19 mouse cellular contexts compared by ENCODE assay signal in genomic region chr2:180229129-180229528, GRCm38 (mm10). TPM values are rescaled to one million over a fixed set of nuclear protein-coding genes. Genes with fewer than 3 reads are reported as not detected.
A peak's percentile ranks its signal among the peaks of the same experiment; 100 is the strongest.
DNase-seq lines count a peak whose midpoint lies in the region; ATAC-seq and TF ChIP-seq lines count a peak whose summit lies in the region.
"Had no signal": no experiment of that assay in that cellular context is flagged by ENCODE, and none has a peak within 500 bp of the region (broad histone marks: within the 10 kb centered on the region; RNA-seq: fewer than 3 reads in every experiment).

No protein-coding gene starts in this region.

- no peak for TF ChIP-seq EP300 in heart, postnatal 0 days (IDR thresholded peaks at IDR 0.05; ENCODE audit: low read depth)
- no peak for TF ChIP-seq EP300 in stomach, postnatal 0 days (optimal IDR thresholded peaks at IDR 0.05)

- no peak overlapping the region for H3K9ac ChIP-seq in heart, postnatal 0 days (replicated peaks; ENCODE audit: low read depth, low read length)
- H3K9ac ChIP-seq in lung, embryonic 15.5 days = no peak overlapping the region
- H3K9ac ChIP-seq in stomach, postnatal 0 days (ENCODE audit: low read length) = no peak overlapping the region
- no peak overlapping the region for H3K9ac ChIP-seq in forebrain, embryonic 15.5 days (replicated peaks)
- H3K9ac ChIP-seq: forebrain, embryonic 12.5 days; hindbrain, embryonic 14.5 days; limb, embryonic 13.5 days; midbrain, embryonic 12.5 days; neural tube, embryonic 13.5 days had no signal

- no peak for TF ChIP-seq POLR2A in myocyte (IDR thresholded peaks at IDR 0.05; ENCODE audit: insufficient read length, low read depth)

- H3K4me1 ChIP-seq in heart, postnatal 0 days (ENCODE audit: control insufficient read depth, insufficient read depth) = peaks cover 46% of the 10 kb centered on the region
- H3K4me1 ChIP-seq in lung, embryonic 15.5 days = peaks cover 76% of the 10 kb centered on the region
- peaks cover 33% of the 10 kb centered on the region for H3K4me1 ChIP-seq in stomach, postnatal 0 days (replicated peaks; ENCODE audit: control insufficient read depth, insufficient read depth)
- H3K4me1 ChIP-seq in forebrain, embryonic 15.5 days = peaks cover 36% of the 10 kb centered on the region

- ATAC-seq in heart, postnatal 0 days (ENCODE audit: insufficient read depth, low read depth) = no peak
- no peak for ATAC-seq in lung, embryonic 15.5 days (ENCODE audit: borderline replicate concordance, extremely low read depth, low FRiP score, low TSS enrichment)
- no peak for ATAC-seq in stomach, postnatal 0 days (ENCODE audit: low FRiP score, low TSS enrichment)
- ATAC-seq in forebrain, embryonic 15.5 days (replicated peaks) = no peak
- ATAC-seq: activated CD4-positive, CD25-positive, alpha-beta regulatory T cell, adult 4 months had no signal

- no peak overlapping the region for H3K4me3 ChIP-seq in heart, postnatal 0 days (ENCODE audit: low read depth, low read length)
- no peak overlapping the region for H3K4me3 ChIP-seq in lung, embryonic 15.5 days
- H3K4me3 ChIP-seq in myocyte = no peak overlapping the region
- H3K4me3 ChIP-seq in stomach, postnatal 0 days (ENCODE audit: low read depth, low read length) = no peak overlapping the region
- no peak overlapping the region for H3K4me3 ChIP-seq in forebrain, embryonic 15.5 days
- H3K4me3 ChIP-seq: forebrain, embryonic 12.5 days; limb, embryonic 13.5 days; megakaryocyte, embryonic 14.5 days; midbrain, embryonic 12.5 days; neural tube, embryonic 13.5 days had no signal

- H3K9me3 ChIP-seq in heart, postnatal 0 days (replicated peaks; ENCODE audit: control insufficient read depth, low read length) = no peaks in the 10 kb centered on the region
- H3K9me3 ChIP-seq in lung, embryonic 15.5 days = no peaks in the 10 kb centered on the region
- H3K9me3 ChIP-seq in stomach, postnatal 0 days (ENCODE audit: control insufficient read depth, low read length) = no peaks in the 10 kb centered on the region
- no peaks in the 10 kb centered on the region for H3K9me3 ChIP-seq in forebrain, embryonic 15.5 days
- H3K9me3 ChIP-seq: forebrain, embryonic 12.5 days; limb, embryonic 13.5 days; megakaryocyte, embryonic 14.5 days; midbrain, embryonic 12.5 days; neural tube, embryonic 13.5 days had no signal

- no peak for DNase-seq in heart, postnatal 0 days (ENCODE audit: low spot score)
- DNase-seq in heart, adult 18-20 months = no peak
- no peak for DNase-seq in lung, postnatal 10 days
- DNase-seq in stomach, postnatal 0 days (ENCODE audit: low spot score) = peak; percentile 25
- DNase-seq: B cell, adult 2 months; cerebellum, adult 18-20 months; cerebellum, postnatal 10 days; thymus, postnatal 14 days had no signal

- H3K27me3 ChIP-seq in heart, postnatal 0 days (ENCODE audit: control insufficient read depth, insufficient read depth, low read length) = peaks cover 14% of the 10 kb centered on the region; the same call in 1 of the 2 replicates
- peaks cover 23% of the 10 kb centered on the region for H3K27me3 ChIP-seq in lung, embryonic 15.5 days
- no peaks in the 10 kb centered on the region for H3K27me3 ChIP-seq in myocyte (ENCODE audit: control insufficient read depth, insufficient read depth, insufficient read length)
- no peaks in the 10 kb centered on the region for H3K27me3 ChIP-seq in stomach, postnatal 0 days (ENCODE audit: control insufficient read depth, insufficient read depth, low read length)
- H3K27me3 ChIP-seq in forebrain, embryonic 15.5 days = peaks cover 6% of the 10 kb centered on the region; the same call in 1 of the 2 replicates

- peaks cover 14% of the 10 kb centered on the region for H3K79me2 ChIP-seq in myocyte (ENCODE audit: control insufficient read depth, insufficient read depth)

- no peak for TF ChIP-seq CTCF in heart, postnatal 0 days (IDR thresholded peaks at IDR 0.05; ENCODE audit: low read depth)
- no peak for TF ChIP-seq CTCF in stomach, postnatal 0 days (IDR thresholded peaks at IDR 0.05; ENCODE audit: low read depth)

- no peak overlapping the region for H3K4me2 ChIP-seq in heart, postnatal 0 days (ENCODE audit: low read depth, low read length)
- no peak overlapping the region for H3K4me2 ChIP-seq in lung, embryonic 15.5 days
- peak overlapping the region; percentile 85 for H3K4me2 ChIP-seq in myocyte (ENCODE audit: low read depth)
- no peak overlapping the region for H3K4me2 ChIP-seq in stomach, postnatal 0 days (replicated peaks; ENCODE audit: low read depth)
- no peak overlapping the region for H3K4me2 ChIP-seq in forebrain, embryonic 15.5 days (replicated peaks)
- H3K4me2 ChIP-seq: forebrain, embryonic 12.5 days; hindbrain, embryonic 14.5 days; limb, embryonic 13.5 days; liver, embryonic 11.5 days; midbrain, embryonic 12.5 days; neural tube, embryonic 13.5 days had no signal

- no peaks in the 10 kb centered on the region for H3K36me3 ChIP-seq in heart, postnatal 0 days (replicated peaks; ENCODE audit: control insufficient read depth, insufficient read depth, low read length)
- H3K36me3 ChIP-seq in lung, embryonic 15.5 days = no peaks in the 10 kb centered on the region
- H3K36me3 ChIP-seq in myocyte (ENCODE audit: control insufficient read depth, insufficient read depth) = no peaks in the 10 kb centered on the region
- H3K36me3 ChIP-seq in stomach, postnatal 0 days (ENCODE audit: control insufficient read depth, insufficient read depth, low read length) = no peaks in the 10 kb centered on the region
- no peaks in the 10 kb centered on the region for H3K36me3 ChIP-seq in forebrain, embryonic 15.5 days
- H3K36me3 ChIP-seq: forebrain, embryonic 12.5 days; limb, embryonic 13.5 days; midbrain, embryonic 12.5 days; neural tube, embryonic 13.5 days had no signal

- peak overlapping the region; percentile 24; the same call in 1 of the 2 replicates for H3K27ac ChIP-seq in heart, postnatal 0 days (ENCODE audit: low read depth)
- H3K27ac ChIP-seq in lung, embryonic 15.5 days = peak overlapping the region; percentile 63
- peak overlapping the region; percentile 80 for H3K27ac ChIP-seq in stomach, postnatal 0 days (replicated peaks)
- no peak overlapping the region for H3K27ac ChIP-seq in forebrain, embryonic 15.5 days (replicated peaks)
- H3K27ac ChIP-seq: forebrain, embryonic 12.5 days; hindbrain, embryonic 14.5 days; limb, embryonic 13.5 days; midbrain, embryonic 12.5 days; neural tube, embryonic 13.5 days had no signal

- no peak overlapping the region for H3ac ChIP-seq in myocyte (ENCODE audit: control insufficient read depth, insufficient read length)

- WGBS in heart, postnatal 0 days = 76% methylated on average over 3 of the region's 3 CpGs
- WGBS in lung, embryonic 15.5 days = 61% methylated on average over 3 of the region's 3 CpGs
- WGBS in stomach, postnatal 0 days = 57% methylated on average over 3 of the region's 3 CpGs
- WGBS in forebrain, embryonic 15.5 days = 82% methylated on average over 3 of the region's 3 CpGs

TF ChIP-seq in myocyte, 11 proteins besides CTCF, POLR2A, EP300 and RAD21 (continues in another document):
- TF ChIP-seq SRF (IDR thresholded peaks at IDR 0.05; ENCODE audit: control insufficient read depth, insufficient read length, low read depth) (no peak), USF1 (IDR thresholded peaks at IDR 0.05; ENCODE audit: low read depth) (no peak), TCF3 (IDR thresholded peaks at IDR 0.05; ENCODE audit: insufficient read length, low read depth) (no peak), MAX (IDR thresholded peaks at IDR 0.05; ENCODE audit: low read depth) (no peak), MYOG (IDR thresholded peaks at IDR 0.05; ENCODE audit: control insufficient read depth in 1 of 3, insufficient read depth in 1 of 3, insufficient read length in 2 of 3, low read depth in 2 of 3) (no peak), TCF12 (IDR thresholded peaks at IDR 0.05; ENCODE audit: insufficient read depth, poor library complexity, severe bottlenecking) (no peak)

RNA-seq across cellular contexts. Expression of gene Lama5, which starts 3.5 kb away (rescaled TPM):
- 69.6 and 95.7 TPM in 2 replicates for total RNA-seq in heart, postnatal 0 days (2014; rRNA removed; ENCODE audit: low replicate concordance)
- polyA plus RNA-seq in heart, postnatal 0 days (2015; fragmentation: Nextera tagmentation; extraction: Ambion mirVana) = 16.6 and 16.9 TPM in 2 replicates
- 10 to 100 TPM; 72.2 to 78.5 TPM for total RNA-seq in heart, adult 18-20 months (2021)
- 79.0 and 83.2 TPM in 2 replicates for polyA plus RNA-seq in lung, embryonic 15.5 days (2015; fragmentation: Nextera tagmentation; extraction: Ambion mirVana)
- polyA plus RNA-seq in myocyte (2012; fragmentation: generic; extraction: Trizol) = 80.8 TPM
- polyA plus RNA-seq in stomach, postnatal 0 days (2015; fragmentation: Nextera tagmentation; extraction: Ambion mirVana) = 29.7 and 34.9 TPM in 2 replicates
- polyA plus RNA-seq in forebrain, embryonic 15.5 days (2015; fragmentation: Nextera tagmentation; extraction: Ambion mirVana) = 3.0 and 3.1 TPM in 2 replicates

RNA-seq across cellular contexts. Expression of gene Rps21, which starts 28.0 kb away (rescaled TPM):
- total RNA-seq in heart, postnatal 0 days (2014; rRNA removed; ENCODE audit: low replicate concordance) = 706 and 957 TPM in 2 replicates
- 356 and 378 TPM in 2 replicates for polyA plus RNA-seq in heart, postnatal 0 days (2015; fragmentation: Nextera tagmentation; extraction: Ambion mirVana)
- total RNA-seq in heart, adult 18-20 months (2021) = 100 to 1,000 TPM; 561 to 600 TPM
- 477 and 524 TPM in 2 replicates for polyA plus RNA-seq in lung, embryonic 15.5 days (2015; fragmentation: Nextera tagmentation; extraction: Ambion mirVana)
- 3,913 TPM for polyA plus RNA-seq in myocyte (2012; fragmentation: generic; extraction: Trizol)
- polyA plus RNA-seq in stomach, postnatal 0 days (2015; fragmentation: Nextera tagmentation; extraction: Ambion mirVana) = 604 and 680 TPM in 2 replicates
- polyA plus RNA-seq in forebrain, embryonic 15.5 days (2015; fragmentation: Nextera tagmentation; extraction: Ambion mirVana) = 407 and 432 TPM in 2 replicates

RNA-seq across cellular contexts. Expression of gene Cables2, which starts 44.2 kb away (rescaled TPM):
- 14.6 and 15.3 TPM in 2 replicates for total RNA-seq in heart, postnatal 0 days (2014; rRNA removed; ENCODE audit: low replicate concordance)
- 6.2 and 6.5 TPM in 2 replicates for polyA plus RNA-seq in heart, postnatal 0 days (2015; fragmentation: Nextera tagmentation; extraction: Ambion mirVana)
- total RNA-seq in heart, adult 18-20 months (2021) = 10 to 100 TPM; 10.9 TPM
- polyA plus RNA-seq in lung, embryonic 15.5 days (2015; fragmentation: Nextera tagmentation; extraction: Ambion mirVana) = 14.1 and 16.5 TPM in 2 replicates
- 6.8 TPM for polyA plus RNA-seq in myocyte (2012; fragmentation: generic; extraction: Trizol)
- polyA plus RNA-seq in stomach, postnatal 0 days (2015; fragmentation: Nextera tagmentation; extraction: Ambion mirVana) = 7.5 and 8.5 TPM in 2 replicates
- polyA plus RNA-seq in forebrain, embryonic 15.5 days (2015; fragmentation: Nextera tagmentation; extraction: Ambion mirVana) = 18.4 and 21.6 TPM in 2 replicates

RNA-seq across cellular contexts. Expression of gene Adrm1, which starts 57.8 kb away (rescaled TPM):
- 74.5 and 115 TPM in 2 replicates for total RNA-seq in heart, postnatal 0 days (2014; rRNA removed; ENCODE audit: low replicate concordance)
- 130 and 156 TPM in 2 replicates for polyA plus RNA-seq in heart, postnatal 0 days (2015; fragmentation: Nextera tagmentation; extraction: Ambion mirVana)
- 10 to 100 TPM; 84.0 to 86.8 TPM for total RNA-seq in heart, adult 18-20 months (2021)
- polyA plus RNA-seq in lung, embryonic 15.5 days (2015; fragmentation: Nextera tagmentation; extraction: Ambion mirVana) = 184 and 191 TPM in 2 replicates
- polyA plus RNA-seq in myocyte (2012; fragmentation: generic; extraction: Trizol) = 188 TPM
- polyA plus RNA-seq in stomach, postnatal 0 days (2015; fragmentation: Nextera tagmentation; extraction: Ambion mirVana) = 141 TPM in 2 replicates
- 201 and 206 TPM in 2 replicates for polyA plus RNA-seq in forebrain, embryonic 15.5 days (2015; fragmentation: Nextera tagmentation; extraction: Ambion mirVana)
